Mouse (Mus musculus): ENCODE data around the gene Sytl1. TPM values are rescaled to one million over a fixed set of nuclear protein-coding genes. Genes with fewer than 3 reads are reported as not detected.
A peak's percentile ranks its signal among the peaks of the same experiment; 100 is the strongest.

Sytl1 gene
- polyA plus RNA-seq, 1 experiment from 2014 or later, result 0.16 TPM

DNA sequence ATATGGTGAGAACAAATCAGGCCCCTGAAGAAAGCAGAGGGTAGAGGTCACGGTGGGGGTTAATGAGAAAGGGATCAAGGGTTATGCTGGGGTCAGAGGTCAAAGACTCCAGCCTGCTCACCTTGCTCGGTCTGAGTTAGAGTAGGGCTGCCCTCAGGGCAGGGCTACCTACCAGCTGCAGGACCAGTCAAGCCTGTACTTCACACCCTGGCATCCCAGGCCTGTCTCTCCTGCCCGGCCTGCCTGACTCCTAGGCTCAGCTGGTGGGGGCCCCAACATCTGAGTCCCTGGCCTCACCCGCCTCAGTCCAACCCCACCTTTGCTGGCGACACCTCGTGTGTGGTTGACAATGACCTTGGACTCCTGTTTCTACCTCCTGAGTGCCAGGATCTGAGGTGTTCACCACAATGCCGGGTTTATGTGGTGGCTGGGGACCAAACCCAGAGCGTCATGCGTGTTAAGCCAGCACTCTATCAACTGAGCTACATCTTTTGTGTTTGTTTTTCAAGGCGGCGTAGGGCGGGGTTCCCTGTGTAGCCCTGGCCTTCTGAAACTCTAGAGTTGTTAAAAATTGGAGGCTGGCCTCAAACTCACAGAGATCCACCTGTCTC is 5.0 kb downstream of the Sytl1 start:
- H3K27ac ChIP-seq (ENCODE audit: low read length), result no peak overlapping the region
- H3K27me3 ChIP-seq (ENCODE audit: control insufficient read depth, insufficient read depth, low read depth, low read length), result no peaks in the 10 kb centered on the region; the same call in 1 of the 2 replicates
- ATAC-seq, result no peak
- no peak overlapping the region for H3K4me2 ChIP-seq (ENCODE audit: low read length)
- no peak overlapping the region for H3K9ac ChIP-seq (ENCODE audit: low read depth, low read length)
- no peaks in the 10 kb centered on the region for H3K4me1 ChIP-seq (ENCODE audit: control insufficient read depth, insufficient read depth, low read length)
- no peaks in the 10 kb centered on the region for H3K36me3 ChIP-seq (ENCODE audit: control insufficient read depth, insufficient read depth, low read length)
- no peaks in the 10 kb centered on the region for H3K9me3 ChIP-seq (replicated peaks; ENCODE audit: control insufficient read depth, low read length, poor library complexity, severe bottlenecking)
- H3K4me3 ChIP-seq (ENCODE audit: low read depth, low read length), result no peak overlapping the region
- 83% methylated on average over 12 of the region's 12 CpGs for WGBS

DNA sequence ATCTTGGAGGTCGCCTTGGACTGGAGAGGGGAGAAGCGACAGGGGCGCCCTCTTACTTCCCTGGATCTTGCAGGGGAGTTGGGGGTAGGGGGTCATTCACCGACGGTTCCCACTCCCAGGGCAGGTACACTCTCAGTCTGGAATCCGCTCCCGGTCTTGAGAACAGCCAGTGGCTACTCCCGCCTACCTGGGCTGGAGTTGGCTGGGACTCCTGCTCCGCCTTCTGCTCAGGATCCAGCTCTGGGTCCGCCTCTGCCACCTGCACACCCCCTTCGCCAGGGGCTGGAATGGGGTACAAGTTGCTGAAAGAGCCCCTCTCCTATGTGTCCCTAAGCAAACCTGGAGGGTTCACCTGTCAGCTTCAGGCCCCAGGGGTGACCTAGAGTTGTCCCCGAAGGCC is 5.7 kb downstream of the Sytl1 start:
- Histone ChIP-seq H3K9me3 (replicated peaks; ENCODE audit: control insufficient read depth, low read length, poor library complexity, severe bottlenecking) (no peaks in the 10 kb centered on the region), H3K27me3 (ENCODE audit: control insufficient read depth, insufficient read depth, low read depth, low read length) (peaks cover 4% of the 10 kb centered on the region; the same call in 1 of the 2 replicates), H3K4me2 (ENCODE audit: low read length) (no peak overlapping the region), H3K4me1 (ENCODE audit: control insufficient read depth, insufficient read depth, low read length) (no peaks in the 10 kb centered on the region), H3K4me3 (ENCODE audit: low read depth, low read length) (no peak overlapping the region), H3K9ac (ENCODE audit: low read depth, low read length) (no peak overlapping the region), H3K36me3 (ENCODE audit: control insufficient read depth, insufficient read depth, low read length) (no peaks in the 10 kb centered on the region), H3K27ac (ENCODE audit: low read length) (no peak overlapping the region)
- ATAC-seq, result no peak
- WGBS, result 39% methylated on average over 12 of the region's 12 CpGs

DNA sequence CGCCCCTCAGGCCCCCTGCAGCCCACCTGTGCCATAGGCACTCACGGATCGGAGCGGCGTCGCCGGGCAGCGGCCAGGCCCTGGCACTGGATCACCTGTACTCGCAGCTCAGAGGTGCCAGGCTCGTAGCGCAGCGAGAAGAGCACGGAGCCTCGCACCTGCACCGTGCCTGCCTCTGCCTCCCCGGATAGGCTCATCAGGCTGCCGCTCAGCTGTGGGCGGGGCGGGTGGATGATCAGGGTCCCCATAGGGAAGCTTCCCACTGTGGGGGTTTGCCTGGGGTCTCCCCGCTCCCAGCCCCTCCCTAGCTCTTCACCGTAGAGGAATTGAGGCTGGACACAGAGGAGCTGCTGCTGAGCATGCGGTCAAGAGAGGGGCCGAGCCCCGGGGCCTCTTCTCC is 6.1 kb downstream of the Sytl1 start:
- Histone ChIP-seq H3K4me3 (ENCODE audit: low read depth, low read length) (no peak overlapping the region), H3K27me3 (ENCODE audit: control insufficient read depth, insufficient read depth, low read depth, low read length) (peaks cover 8% of the 10 kb centered on the region), H3K27ac (ENCODE audit: low read length) (no peak overlapping the region), H3K9ac (ENCODE audit: low read depth, low read length) (no peak overlapping the region), H3K36me3 (ENCODE audit: control insufficient read depth, insufficient read depth, low read length) (no peaks in the 10 kb centered on the region), H3K9me3 (replicated peaks; ENCODE audit: control insufficient read depth, low read length, poor library complexity, severe bottlenecking) (no peaks in the 10 kb centered on the region), H3K4me1 (ENCODE audit: control insufficient read depth, insufficient read depth, low read length) (no peaks in the 10 kb centered on the region), H3K4me2 (ENCODE audit: low read length) (no peak overlapping the region)
- no peak for ATAC-seq
- 15% methylated on average over 23 of the region's 24 CpGs for WGBS

DNA sequence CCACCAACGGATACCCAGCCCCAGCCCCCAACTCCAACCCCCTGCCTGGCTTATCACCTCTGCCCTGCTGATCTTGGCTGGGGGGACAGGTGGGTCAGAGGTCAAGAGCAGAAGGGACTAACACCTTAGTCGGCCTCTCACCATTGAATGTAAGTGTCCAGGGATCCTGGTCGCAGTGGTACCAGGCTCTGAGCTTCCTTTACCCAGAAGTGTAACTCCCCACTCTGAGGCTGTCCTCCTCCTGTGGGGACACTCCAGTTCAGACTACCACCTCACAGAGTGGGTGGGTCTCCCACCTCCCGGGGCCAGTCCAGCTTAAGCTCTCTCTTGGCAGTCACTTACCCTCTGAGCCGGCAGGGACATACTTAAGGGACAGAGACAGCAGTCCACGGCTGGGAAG is 7.5 kb downstream of the Sytl1 start:
- Histone ChIP-seq H3K27ac (ENCODE audit: low read length) (no peak overlapping the region), H3K27me3 (ENCODE audit: control insufficient read depth, insufficient read depth, low read depth, low read length) (peaks cover 17% of the 10 kb centered on the region), H3K9ac (ENCODE audit: low read depth, low read length) (no peak overlapping the region), H3K9me3 (replicated peaks; ENCODE audit: control insufficient read depth, low read length, poor library complexity, severe bottlenecking) (no peaks in the 10 kb centered on the region), H3K4me3 (ENCODE audit: low read depth, low read length) (no peak overlapping the region), H3K36me3 (ENCODE audit: control insufficient read depth, insufficient read depth, low read length) (no peaks in the 10 kb centered on the region), H3K4me2 (ENCODE audit: low read length) (no peak overlapping the region), H3K4me1 (ENCODE audit: control insufficient read depth, insufficient read depth, low read length) (peaks cover 4% of the 10 kb centered on the region; the same call in 1 of the 2 replicates)
- ATAC-seq, result no peak
- WGBS, result 64% methylated on average over 6 of the region's 6 CpGs

DNA sequence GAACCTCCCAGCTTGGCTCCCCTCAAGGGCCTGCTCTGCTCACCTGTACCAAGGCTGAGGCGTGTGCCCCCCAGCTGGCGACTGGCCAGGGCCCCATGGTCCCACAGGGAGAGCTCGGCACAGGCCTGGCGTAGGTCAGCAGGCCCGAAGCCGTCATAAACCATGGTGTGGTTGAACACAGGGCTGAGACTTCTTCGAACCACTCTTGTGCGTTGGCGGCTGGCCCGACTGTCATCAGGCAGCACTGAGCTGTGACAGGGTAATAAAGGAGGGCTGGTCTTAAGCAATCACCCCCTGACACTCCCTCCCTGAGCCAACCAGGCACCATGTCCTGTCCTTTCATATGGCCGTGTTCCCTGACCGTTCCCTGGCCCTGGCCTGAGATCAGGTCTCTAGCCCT is 9.5 kb downstream of the Sytl1 start:
- Histone ChIP-seq H3K4me3 (ENCODE audit: low read depth, low read length) (no peak overlapping the region), H3K27me3 (ENCODE audit: control insufficient read depth, insufficient read depth, low read depth, low read length) (peaks cover 31% of the 10 kb centered on the region), H3K36me3 (ENCODE audit: control insufficient read depth, insufficient read depth, low read length) (no peaks in the 10 kb centered on the region), H3K4me1 (ENCODE audit: control insufficient read depth, insufficient read depth, low read length) (peaks cover 4% of the 10 kb centered on the region; the same call in 1 of the 2 replicates), H3K27ac (ENCODE audit: low read length) (no peak overlapping the region), H3K9ac (ENCODE audit: low read depth, low read length) (no peak overlapping the region), H3K9me3 (replicated peaks; ENCODE audit: control insufficient read depth, low read length, poor library complexity, severe bottlenecking) (no peaks in the 10 kb centered on the region), H3K4me2 (ENCODE audit: low read length) (no peak overlapping the region)
- WGBS, result 79% methylated on average over 12 of the region's 12 CpGs
- no peak for ATAC-seq

DNA sequence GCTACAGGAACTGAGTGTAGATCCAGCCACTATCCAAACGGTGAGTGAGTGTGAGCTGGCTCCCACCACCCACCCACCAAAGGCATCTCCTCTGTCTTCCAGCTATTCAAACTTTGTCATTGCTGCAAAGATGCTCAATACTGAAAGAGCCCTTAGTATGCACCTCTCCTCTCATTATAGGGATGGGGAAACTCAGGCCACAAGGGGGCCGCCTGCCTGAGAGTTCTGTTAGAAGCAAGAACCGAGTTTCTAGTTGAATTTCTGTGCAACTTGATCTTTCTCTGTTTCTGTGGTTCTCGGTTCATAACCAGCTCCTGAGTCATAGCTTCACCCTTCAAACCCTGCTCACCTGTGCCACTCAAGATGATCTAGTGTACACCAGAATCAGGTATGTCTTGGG is 10.8 kb downstream of the Sytl1 start:
- H3K27me3 ChIP-seq (ENCODE audit: control insufficient read depth, insufficient read depth, low read depth, low read length), result peaks cover 42% of the 10 kb centered on the region
- no peak overlapping the region for H3K4me2 ChIP-seq (ENCODE audit: low read length)
- H3K4me3 ChIP-seq (ENCODE audit: low read depth, low read length), result no peak overlapping the region
- no peaks in the 10 kb centered on the region for H3K9me3 ChIP-seq (replicated peaks; ENCODE audit: control insufficient read depth, low read length, poor library complexity, severe bottlenecking)
- no peak overlapping the region for H3K27ac ChIP-seq (ENCODE audit: low read length)
- WGBS, result 30% methylated on average over 4 of the region's 4 CpGs
- H3K4me1 ChIP-seq (ENCODE audit: control insufficient read depth, insufficient read depth, low read length), result peaks cover 4% of the 10 kb centered on the region; the same call in 1 of the 2 replicates
- ATAC-seq, result no peak
- H3K36me3 ChIP-seq (ENCODE audit: control insufficient read depth, insufficient read depth, low read length), result no peaks in the 10 kb centered on the region
- H3K9ac ChIP-seq (ENCODE audit: low read depth, low read length), result no peak overlapping the region

DNA sequence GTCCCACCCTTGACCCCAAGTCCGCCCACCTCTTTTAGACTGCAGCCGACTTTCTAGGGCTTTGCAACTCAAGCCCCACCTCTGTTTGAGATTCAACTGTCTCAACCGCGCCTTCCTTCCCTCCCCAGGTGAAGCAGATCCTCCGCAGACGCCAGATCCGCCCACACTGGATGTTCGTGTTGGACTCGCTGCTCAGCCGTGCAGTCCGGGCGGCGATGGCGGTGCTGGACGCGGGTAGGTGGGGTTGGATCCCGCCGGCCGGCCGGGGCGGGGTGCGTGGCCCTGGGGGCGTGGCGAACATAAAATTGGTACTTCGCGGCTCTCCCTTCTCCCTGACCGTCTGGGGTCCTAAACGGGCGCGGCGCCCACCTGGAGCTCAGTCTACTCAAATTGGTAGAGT is 11.7 kb downstream of the Sytl1 start:
- Histone ChIP-seq H3K27me3 (ENCODE audit: control insufficient read depth, insufficient read depth, low read depth, low read length) (peaks cover 44% of the 10 kb centered on the region), H3K4me2 (ENCODE audit: low read length) (peak overlapping the region; percentile 51)
- WGBS, result 3% methylated on average over 31 of the region's 31 CpGs

DNA sequence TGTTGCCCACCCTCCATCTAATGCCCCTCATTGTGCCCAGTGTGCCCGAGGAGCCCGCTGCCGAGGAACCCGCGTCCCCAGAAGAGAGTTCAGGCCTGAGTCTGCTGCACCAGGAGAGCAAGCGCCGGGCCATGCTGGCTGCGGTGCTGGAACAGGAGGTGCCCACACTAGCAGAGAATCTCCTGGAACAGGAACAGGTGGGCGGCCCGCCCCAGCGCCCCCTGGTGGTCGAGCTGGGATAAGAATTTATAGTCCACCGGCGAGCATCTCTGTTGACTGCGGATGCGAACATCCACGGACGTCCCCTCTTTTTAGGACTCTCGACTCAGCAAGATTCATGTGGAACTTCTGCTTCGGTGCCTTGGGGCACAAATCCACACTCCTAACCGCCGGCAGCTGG is 12.3 kb downstream of the Sytl1 start:
- no peak overlapping the region for H3K27ac ChIP-seq (ENCODE audit: low read length)
- ATAC-seq, result 0 out of 2 replicates have a peak, but pooled peaks have one; percentile 23
- no peaks in the 10 kb centered on the region for H3K9me3 ChIP-seq (replicated peaks; ENCODE audit: control insufficient read depth, low read length, poor library complexity, severe bottlenecking)
- peak overlapping the region; percentile 32 for H3K4me3 ChIP-seq (ENCODE audit: low read depth, low read length)
- peak overlapping the region; percentile 51 for H3K9ac ChIP-seq (ENCODE audit: low read depth, low read length)
- no peaks in the 10 kb centered on the region for H3K36me3 ChIP-seq (ENCODE audit: control insufficient read depth, insufficient read depth, low read length)
- peak overlapping the region; percentile 51 for H3K4me2 ChIP-seq (ENCODE audit: low read length)
- 2% methylated on average over 22 of the region's 22 CpGs for WGBS
- H3K27me3 ChIP-seq (ENCODE audit: control insufficient read depth, insufficient read depth, low read depth, low read length), result peaks cover 45% of the 10 kb centered on the region
- peaks cover 4% of the 10 kb centered on the region; the same call in 1 of the 2 replicates for H3K4me1 ChIP-seq (ENCODE audit: control insufficient read depth, insufficient read depth, low read length)

More for the DNA sequence above, 11.7 kb downstream of the Sytl1 start:
- Histone ChIP-seq H3K9ac (ENCODE audit: low read depth, low read length) (peak overlapping the region; percentile 51; the same call in 1 of the 2 replicates), H3K9me3 (replicated peaks; ENCODE audit: control insufficient read depth, low read length, poor library complexity, severe bottlenecking) (no peaks in the 10 kb centered on the region), H3K4me3 (ENCODE audit: low read depth, low read length) (peak overlapping the region; percentile 32), H3K27ac (ENCODE audit: low read length) (no peak overlapping the region), H3K36me3 (ENCODE audit: control insufficient read depth, insufficient read depth, low read length) (no peaks in the 10 kb centered on the region), H3K4me1 (ENCODE audit: control insufficient read depth, insufficient read depth, low read length) (peaks cover 4% of the 10 kb centered on the region; the same call in 1 of the 2 replicates)
- ATAC-seq, result no peak

DNA sequence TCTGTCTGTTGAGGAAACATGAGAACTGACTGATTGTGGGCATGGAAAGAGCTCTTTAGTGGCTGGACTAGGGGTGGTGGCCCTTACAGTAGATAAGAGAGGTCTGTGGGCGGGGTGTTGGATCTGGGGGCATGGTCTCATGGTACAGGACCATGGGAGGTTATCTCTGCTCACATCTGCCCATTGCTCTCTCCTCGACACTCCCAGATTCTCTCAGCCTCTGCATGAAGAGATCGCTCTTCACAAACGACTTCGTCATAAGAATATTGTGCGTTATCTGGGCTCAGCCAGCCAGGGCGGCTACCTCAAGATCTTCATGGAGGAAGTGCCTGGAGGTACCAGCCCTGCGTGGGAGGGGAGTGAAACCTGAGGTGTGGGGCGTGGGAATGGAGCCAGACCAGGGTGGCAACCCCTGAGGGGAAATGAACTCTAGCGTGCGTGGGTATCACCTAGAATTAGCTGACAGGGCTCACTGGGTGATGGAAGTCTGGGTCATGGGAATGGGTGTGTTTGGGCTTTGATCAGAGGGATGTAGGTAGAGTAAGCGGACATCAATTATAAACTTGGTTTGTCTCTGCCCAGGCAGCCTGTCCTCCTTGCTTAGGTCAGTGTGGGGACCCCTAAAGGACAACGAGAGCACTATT is 15.0 kb downstream of the Sytl1 start:
- H3K27me3 ChIP-seq (ENCODE audit: control insufficient read depth, insufficient read depth, low read depth, low read length), result peaks cover 61% of the 10 kb centered on the region
- no peak overlapping the region for H3K27ac ChIP-seq (ENCODE audit: low read length)
- no peak for ATAC-seq
- WGBS, result 79% methylated on average over 13 of the region's 13 CpGs
- no peak overlapping the region for H3K9ac ChIP-seq (ENCODE audit: low read depth, low read length)
- peaks cover 4% of the 10 kb centered on the region; the same call in 1 of the 2 replicates for H3K4me1 ChIP-seq (ENCODE audit: control insufficient read depth, insufficient read depth, low read length)
- no peak overlapping the region for H3K4me2 ChIP-seq (ENCODE audit: low read length)
- no peaks in the 10 kb centered on the region for H3K36me3 ChIP-seq (ENCODE audit: control insufficient read depth, insufficient read depth, low read length)
- H3K9me3 ChIP-seq (replicated peaks; ENCODE audit: control insufficient read depth, low read length, poor library complexity, severe bottlenecking), result no peaks in the 10 kb centered on the region
- no peak overlapping the region for H3K4me3 ChIP-seq (ENCODE audit: low read depth, low read length)

All from midbrain, embryonic 16.5 days (tissue).